Mouse (Mus musculus): ENCODE measurements around the gene Gm7980. TPM values are rescaled to one million over a fixed set of nuclear protein-coding genes. Genes with fewer than 3 reads are reported as not detected.
"Not testable (repeated sequence)": the region's sequence is repeated elsewhere in the genome, so short reads cannot be mapped to it uniquely, and the experiment has no call there.

Gm7980 gene
- not detected for total RNA-seq (2021)

DNA sequence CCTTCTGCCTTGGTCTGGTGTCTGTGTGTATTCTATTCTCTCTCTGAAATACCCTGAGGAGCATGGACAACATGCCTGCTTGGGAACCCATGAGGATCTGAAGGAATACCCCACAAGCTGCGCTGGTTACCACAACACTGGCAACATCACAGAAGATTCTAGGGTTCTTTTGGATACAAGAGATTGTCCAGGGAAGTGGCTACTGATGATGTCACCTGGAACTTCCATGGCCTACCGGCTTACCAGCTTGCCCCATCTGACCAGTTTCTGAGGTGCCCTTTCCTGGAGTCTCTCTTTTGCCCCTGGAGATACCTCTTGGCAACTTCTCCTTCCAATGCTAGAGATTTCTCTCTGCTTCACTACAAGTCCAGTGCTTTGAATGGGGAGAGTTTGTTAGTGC, at the start of gene Gm7980:
Gm7980 (minus strand) TSS at position 101 of the 400 bp plus-strand sequence.
- not testable (repeated sequence) for DNase-seq (ENCODE audit: extremely low spot score in 1 of 2, low spot score in 1 of 2)

GRCm38 (mm10) chr14:41943695-41944094, 36.6 kb upstream of the Gm7980 start, which contains the start of gene 1700024B05Rik:
TSS of gene 1700024B05Rik (plus strand) at chr14:41943995.
- DNase-seq (ENCODE audit: extremely low spot score in 1 of 2, low spot score in 1 of 2), result not testable (repeated sequence)

- not testable (repeated sequence) for DNase-seq (ENCODE audit: extremely low spot score in 1 of 2, low spot score in 1 of 2)
These were observed 17.6 kb upstream of the Gm7980 start, which contains the start of gene 1700049E17Rik1 for GRCm38 (mm10) chr14:41924649-41925048. TSS of gene 1700049E17Rik1 (plus strand) at chr14:41924949.

Other genes with a start within 250 kb of the Gm7980 start
- not detected for gene Gm8068, start 205.4 kb downstream of the Gm7980 start, total RNA-seq (2021)
- gene Gm7929, start 156.7 kb downstream of the Gm7980 start, total RNA-seq (2021), result not detected
- gene Gm47189, start 134.8 kb downstream of the Gm7980 start, total RNA-seq (2021), result not detected
- not detected for gene 1700049E17Rik1, start 17.7 kb upstream of the Gm7980 start, total RNA-seq (2021)
- gene 1700024B05Rik, start 36.7 kb upstream of the Gm7980 start, total RNA-seq (2021), result not detected
- not detected for gene Gm6401, start 60.6 kb upstream of the Gm7980 start, total RNA-seq (2021)
- gene Gm3543, start 76.0 kb upstream of the Gm7980 start, total RNA-seq (2021), result not detected
- not detected for gene Gm7951, start 210.1 kb upstream of the Gm7980 start, total RNA-seq (2021)